Mouse (Mus musculus) forebrain, embryonic 13.5 days (tissue): ENCODE results near the gene Tent2. TPM values are rescaled to one million over a fixed set of nuclear protein-coding genes. Genes with fewer than 3 reads are reported as not detected.

ENCODE experiments used
- ATAC-seq: fragments of 200-750 bp; cut with Nextera tagmentation; 2 replicates; pipeline ENCODE4 v1.8.0; 2017
- H3K27ac ChIP-seq: fragments of 300-500 bp; sonication (generic); 2 replicates; pipeline ENCODE4 v1.5.1; 2015; ENCODE audit warnings: inconsistent platforms, mild to moderate bottlenecking, moderate library complexity
- H3K27me3 ChIP-seq: fragments of 300-500 bp; sonication (generic); 2 replicates; pipeline ENCODE4 v1.6.1; 2015; ENCODE audit warnings: mild to moderate bottlenecking, inconsistent platforms
- H3K36me3 ChIP-seq: fragments of 300-500 bp; sonication (generic); 2 replicates; pipeline ENCODE4 v1.6.1; 2015; ENCODE audit warnings: mild to moderate bottlenecking, inconsistent platforms; ENCODE audit not compliant: poor library complexity, severe bottlenecking
- H3K4me1 ChIP-seq: fragments of 300-500 bp; sonication (generic); 2 replicates; pipeline ENCODE4 v1.6.1; 2015; ENCODE audit warnings: inconsistent platforms
- H3K4me2 ChIP-seq: fragments of 300-500 bp; sonication (generic); 2 replicates; pipeline ENCODE4 v1.6.1; 2015; ENCODE audit warnings: inconsistent platforms, mild to moderate bottlenecking, moderate library complexity
- H3K4me3 ChIP-seq: fragments of 300-500 bp; sonication (generic); 2 replicates; pipeline ENCODE4 v1.5.1; 2015; ENCODE audit warnings: mild to moderate bottlenecking, inconsistent platforms
- H3K9ac ChIP-seq: fragments of 300-500 bp; sonication (generic); 2 replicates; pipeline ENCODE4 v1.6.1; 2015; ENCODE audit warnings: mild to moderate bottlenecking, inconsistent platforms
- H3K9me3 ChIP-seq: fragments of 300-500 bp; sonication (generic); replicated peaks from 2 replicates; pipeline ENCODE4 v1.6.1; 2016; ENCODE audit warnings: inconsistent platforms
- WGBS: fragments of 180-500 bp; shearing (Covaris S2); methylation state at CpG from one replicate; pipeline ENCODE4 v1.1.7; 2015; 5-methylcytosine and 5-hydroxymethylcytosine counted together
- polyA plus RNA-seq: library from polyadenylated mRNA; unstranded; fragments of >200 nt; fragmentation: Nextera tagmentation; extraction: Ambion mirVana; gene quantifications from 2 replicates; pipeline ENCODE4 v1.2.1, GENCODE M21; 2015

Gene Tent2
- 44.5 and 46.6 TPM in 2 replicates for polyA plus RNA-seq

- H3K36me3 ChIP-seq: no peaks in the 10 kb centered on the region
- no peaks in the 10 kb centered on the region for H3K9me3 ChIP-seq
- H3K27ac ChIP-seq: peak within 1 kb of the TSS; percentile 88
- no peaks in the 10 kb centered on the region for H3K27me3 ChIP-seq
- under 1% methylated on average over 71 of the region's 72 CpGs for WGBS
- H3K4me3 ChIP-seq: peak within 1 kb of the TSS; percentile 99
- H3K4me1 ChIP-seq: peaks cover 18% of the 10 kb centered on the region
- peak; percentile 100 for ATAC-seq
- peak within 1 kb of the TSS; percentile 96 for H3K9ac ChIP-seq
- peak within 1 kb of the TSS; percentile 69 for H3K4me2 ChIP-seq
Observed at GRCm38 (mm10) chr13:93191831-93192645, at the start of gene Tent2. Gene Tent2, minus strand, starts transcription at chr13:93192385.

- Histone ChIP-seq H3K9ac (no peak overlapping the region), H3K4me2 (no peak overlapping the region), H3K36me3 (no peaks in the 10 kb centered on the region), H3K27ac (no peak overlapping the region), H3K27me3 (no peaks in the 10 kb centered on the region), H3K4me1 (0 out of 2 replicates have a peak, but pooled peaks cover 4% of the 10 kb centered on the region), H3K9me3 (no peaks in the 10 kb centered on the region), H3K4me3 (no peak overlapping the region)
- ATAC-seq: no peak
- WGBS: 16% methylated on average over 3 of the region's 3 CpGs
Observed at GRCm38 (mm10) chr13:93241180-93241579, 49.0 kb upstream of the Tent2 start.

- ATAC-seq: no peak
- Histone ChIP-seq H3K27ac (no peak overlapping the region), H3K9me3 (no peaks in the 10 kb centered on the region), H3K4me1 (0 out of 2 replicates have a peak, but pooled peaks cover 4% of the 10 kb centered on the region), H3K27me3 (no peaks in the 10 kb centered on the region), H3K36me3 (no peaks in the 10 kb centered on the region), H3K4me2 (no peak overlapping the region), H3K9ac (no peak overlapping the region), H3K4me3 (no peak overlapping the region)
- WGBS: 36% methylated on average over 7 of the region's 7 CpGs
Observed at GRCm38 (mm10) chr13:93239561-93239960, 47.4 kb upstream of the Tent2 start.

GRCm38 (mm10) chr13:93239134-93239533 lies 46.9 kb upstream of the Tent2 start:
- no peak overlapping the region for H3K4me3 ChIP-seq
- H3K27me3 ChIP-seq: no peaks in the 10 kb centered on the region
- H3K9me3 ChIP-seq: no peaks in the 10 kb centered on the region
- WGBS: 84% methylated on average over 9 of the region's 9 CpGs
- no peaks in the 10 kb centered on the region for H3K36me3 ChIP-seq
- no peak overlapping the region for H3K9ac ChIP-seq
- H3K4me1 ChIP-seq: 0 out of 2 replicates have a peak, but pooled peaks cover 4% of the 10 kb centered on the region
- no peak for ATAC-seq
- H3K27ac ChIP-seq: no peak overlapping the region
- H3K4me2 ChIP-seq: no peak overlapping the region

GRCm38 (mm10) chr13:93237677-93238398 lies 45.7 kb upstream of the Tent2 start:
- H3K4me2 ChIP-seq: no peak overlapping the region
- no peaks in the 10 kb centered on the region for H3K36me3 ChIP-seq
- 79% methylated on average over 9 of the region's 9 CpGs for WGBS
- 0 out of 2 replicates have a peak, but pooled peaks cover 4% of the 10 kb centered on the region for H3K4me1 ChIP-seq
- no peak overlapping the region for H3K4me3 ChIP-seq
- H3K27me3 ChIP-seq: no peaks in the 10 kb centered on the region
- H3K27ac ChIP-seq: no peak overlapping the region
- no peaks in the 10 kb centered on the region for H3K9me3 ChIP-seq
- no peak overlapping the region for H3K9ac ChIP-seq
- no peak for ATAC-seq

GRCm38 (mm10) chr13:93234267-93235039 lies 42.3 kb upstream of the Tent2 start:
- no peaks in the 10 kb centered on the region for H3K9me3 ChIP-seq
- 78% methylated on average over 4 of the region's 4 CpGs for whole genome bisulfite sequencing
- H3K4me1 ChIP-seq: no peaks in the 10 kb centered on the region
- no peak overlapping the region for H3K4me3 ChIP-seq
- no peak for ATAC-seq
- no peaks in the 10 kb centered on the region for H3K36me3 ChIP-seq
- no peak overlapping the region for H3K9ac ChIP-seq
- no peak overlapping the region for H3K4me2 ChIP-seq
- H3K27me3 ChIP-seq: no peaks in the 10 kb centered on the region
- H3K27ac ChIP-seq: no peak overlapping the region

GRCm38 (mm10) chr13:93232335-93232734 lies 40.1 kb upstream of the Tent2 start:
- Histone ChIP-seq H3K4me2 (no peak overlapping the region), H3K9me3 (no peaks in the 10 kb centered on the region), H3K27ac (no peak overlapping the region), H3K4me3 (no peak overlapping the region), H3K36me3 (no peaks in the 10 kb centered on the region), H3K9ac (no peak overlapping the region), H3K27me3 (no peaks in the 10 kb centered on the region), H3K4me1 (no peaks in the 10 kb centered on the region)
- no peak for ATAC-seq
- WGBS: 91% methylated on average over 7 of the region's 7 CpGs

GRCm38 (mm10) chr13:93231016-93231415 lies 38.8 kb upstream of the Tent2 start:
- Histone ChIP-seq H3K27me3 (no peaks in the 10 kb centered on the region), H3K9me3 (no peaks in the 10 kb centered on the region), H3K4me3 (no peak overlapping the region), H3K36me3 (no peaks in the 10 kb centered on the region), H3K4me1 (no peaks in the 10 kb centered on the region), H3K9ac (no peak overlapping the region), H3K4me2 (no peak overlapping the region), H3K27ac (no peak overlapping the region)
- WGBS: 85% methylated on average over 4 of the region's 4 CpGs
- no peak for ATAC-seq

- Histone ChIP-seq H3K4me2 (no peak overlapping the region), H3K9ac (no peak overlapping the region), H3K27me3 (no peaks in the 10 kb centered on the region), H3K9me3 (no peaks in the 10 kb centered on the region), H3K4me3 (no peak overlapping the region), H3K36me3 (no peaks in the 10 kb centered on the region), H3K27ac (no peak overlapping the region), H3K4me1 (no peaks in the 10 kb centered on the region)
- no peak for ATAC-seq
- WGBS: 76% methylated on average over 1 of the region's 1 CpGs
Observed at GRCm38 (mm10) chr13:93211741-93212140, 19.6 kb upstream of the Tent2 start.

- WGBS: 62% methylated on average over 5 of the region's 5 CpGs
- peak overlapping the region; percentile 96 for H3K9ac ChIP-seq
- ATAC-seq: no peak; the same call in 1 of the 2 replicates
Observed at GRCm38 (mm10) chr13:93192646-93193026, 451 bp upstream of the Tent2 start.

GRCm38 (mm10) chr13:93189416-93189815 lies 2.8 kb downstream of the Tent2 start:
- ATAC-seq: no peak
- 94% methylated on average over 2 of the region's 2 CpGs for WGBS

More at GRCm38 (mm10) chr13:93192646-93193026, 451 bp upstream of the Tent2 start:
- peak overlapping the region; percentile 69 for H3K4me2 ChIP-seq
- H3K4me3 ChIP-seq: peak overlapping the region; percentile 99
- H3K9me3 ChIP-seq: no peaks in the 10 kb centered on the region
- no peaks in the 10 kb centered on the region for H3K27me3 ChIP-seq
- H3K36me3 ChIP-seq: no peaks in the 10 kb centered on the region
- peak overlapping the region; percentile 88 for H3K27ac ChIP-seq
- H3K4me1 ChIP-seq: peaks cover 18% of the 10 kb centered on the region

More at GRCm38 (mm10) chr13:93189416-93189815, 2.8 kb downstream of the Tent2 start:
- Histone ChIP-seq H3K4me1 (peaks cover 18% of the 10 kb centered on the region), H3K9me3 (no peaks in the 10 kb centered on the region), H3K4me2 (no peak overlapping the region), H3K4me3 (no peak overlapping the region), H3K27me3 (no peaks in the 10 kb centered on the region), H3K27ac (no peak overlapping the region), H3K9ac (no peak overlapping the region), H3K36me3 (0 out of 2 replicates have a peak, but pooled peaks cover 6% of the 10 kb centered on the region)
